In genomic region chr10:127231741-127232140, GRCm38 (mm10) we compare ENCODE assay signal across 23 mouse cellular contexts. TPM values are rescaled to one million over a fixed set of nuclear protein-coding genes. Genes with fewer than 3 reads are reported as not detected.
DNase-seq lines count a peak whose midpoint lies in the region; ATAC-seq lines count a peak whose summit lies in the region.
"Had no signal": no experiment of that assay in that cellular context is flagged by ENCODE, and none has a peak within 500 bp of the region (broad histone marks: within the 10 kb centered on the region; RNA-seq: fewer than 3 reads in every experiment).

No protein-coding gene starts in this region.

- peaks cover 5% of the 10 kb centered on the region for H3K4me1 ChIP-seq in embryonic facial prominence, embryonic 12.5 days
- H3K4me1 ChIP-seq in embryonic facial prominence, embryonic 10.5 days = peaks cover 14% of the 10 kb centered on the region
- H3K4me1 ChIP-seq: heart, embryonic 12.5 days had no signal

- no peak overlapping the region for H3K4me3 ChIP-seq in embryonic facial prominence, embryonic 12.5 days
- no peak overlapping the region for H3K4me3 ChIP-seq in embryonic facial prominence, embryonic 10.5 days
- H3K4me3 ChIP-seq: embryonic facial prominence, embryonic 13.5 days; forebrain, embryonic 12.5 days; heart, adult 2 months; heart, embryonic 12.5 days; hindbrain, embryonic 10.5 days had no signal

- peak; percentile 49; the same call in 1 of the 2 replicates for ATAC-seq in cerebellum, adult (ENCODE audit: insufficient number of reproducible peaks, low FRiP score, low TSS enrichment)
- no peak for ATAC-seq in embryonic facial prominence, embryonic 12.5 days (ENCODE audit: insufficient number of reproducible peaks, insufficient read depth, low FRiP score, low TSS enrichment)
- ATAC-seq: activated CD4-positive, CD25-positive, alpha-beta regulatory T cell, adult 4 months; CD4-positive, CD25-positive, alpha-beta regulatory T cell, adult 4 months; forebrain, embryonic 16.5 days; intestine, embryonic 16.5 days; Patski had no signal

- WGBS in embryonic facial prominence, embryonic 12.5 days = 76% methylated on average over 14 of the region's 14 CpGs
- 83% methylated on average over 14 of the region's 14 CpGs for WGBS in embryonic facial prominence, embryonic 10.5 days

- H3K27me3 ChIP-seq in embryonic facial prominence, embryonic 12.5 days = no peaks in the 10 kb centered on the region
- H3K27me3 ChIP-seq in embryonic facial prominence, embryonic 10.5 days (replicated peaks; ENCODE audit: low read depth, poor library complexity, severe bottlenecking) = peaks cover 26% of the 10 kb centered on the region; the same call in 1 of the 2 replicates

- no peak for DNase-seq in cerebellum, adult 11 months
- no peak for DNase-seq in embryonic facial prominence, embryonic 10.5 days (ENCODE audit: low spot score)
- DNase-seq in cerebellum, adult 9-11 months = peak; percentile 67
- no peak for DNase-seq in urinary bladder, postnatal 25 days (ENCODE audit: low spot score)
- DNase-seq in heart, adult 8-10 months (ENCODE audit: low spot score) = no peak
- DNase-seq: adrenal gland, postnatal 14 days; B cell, adult 2 months; embryo, embryonic 11 days; gastrocnemius, postnatal 10 days; heart, adult 2 months; kidney, adult 2 months had no signal

- peak overlapping the region; percentile 2; the same call in 1 of the 2 replicates for H3K9ac ChIP-seq in embryonic facial prominence, embryonic 12.5 days
- H3K9ac ChIP-seq: forebrain, embryonic 12.5 days; heart, embryonic 12.5 days; hindbrain, embryonic 14.5 days had no signal

- no peaks in the 10 kb centered on the region for H3K36me3 ChIP-seq in embryonic facial prominence, embryonic 12.5 days
- no peaks in the 10 kb centered on the region; the same call in 1 of the 2 replicates for H3K36me3 ChIP-seq in embryonic facial prominence, embryonic 10.5 days (replicated peaks)
- H3K36me3 ChIP-seq: embryonic facial prominence, embryonic 13.5 days; heart, embryonic 12.5 days had no signal

- H3K27ac ChIP-seq in embryonic facial prominence, embryonic 12.5 days = no peak overlapping the region
- no peak overlapping the region for H3K27ac ChIP-seq in embryonic facial prominence, embryonic 10.5 days (replicated peaks)
- H3K27ac ChIP-seq: embryonic facial prominence, embryonic 13.5 days; forebrain, embryonic 12.5 days; heart, adult 2 months; hindbrain, embryonic 10.5 days; hindbrain, embryonic 14.5 days had no signal

- H3K4me2 ChIP-seq in embryonic facial prominence, embryonic 12.5 days (replicated peaks) = no peak overlapping the region
- H3K4me2 ChIP-seq: embryonic facial prominence, embryonic 13.5 days; forebrain, embryonic 12.5 days; heart, embryonic 12.5 days; hindbrain, embryonic 14.5 days had no signal

- H3K9me3 ChIP-seq in embryonic facial prominence, embryonic 12.5 days = no peaks in the 10 kb centered on the region
- H3K9me3 ChIP-seq in embryonic facial prominence, embryonic 10.5 days = no peaks in the 10 kb centered on the region
- H3K9me3 ChIP-seq: embryonic facial prominence, embryonic 13.5 days; forebrain, embryonic 12.5 days; heart, embryonic 12.5 days; hindbrain, embryonic 10.5 days had no signal

RNA-seq across cellular contexts. Expression of gene Pip4k2c, which starts 20.4 kb away (rescaled TPM):
- 29.0 and 30.5 TPM in 2 replicates for polyA plus RNA-seq in embryonic facial prominence, embryonic 12.5 days (2016; fragmentation: Nextera tagmentation; extraction: Ambion mirVana)
- 25.3 and 25.9 TPM in 2 replicates for polyA plus RNA-seq in embryonic facial prominence, embryonic 10.5 days (2016; fragmentation: Nextera tagmentation; extraction: Ambion mirVana)
- 10 to 100 TPM; 32.4 to 38.3 (median 35.3) TPM for total RNA-seq in heart, adult 8-10 months (2022)

RNA-seq across cellular contexts. Expression of gene Kif5a, which starts 31.4 kb away (rescaled TPM):
- 13.5 and 16.8 TPM in 2 replicates for polyA plus RNA-seq in embryonic facial prominence, embryonic 12.5 days (2016; fragmentation: Nextera tagmentation; extraction: Ambion mirVana)
- polyA plus RNA-seq in embryonic facial prominence, embryonic 10.5 days (2016; fragmentation: Nextera tagmentation; extraction: Ambion mirVana) = 11.6 and 11.9 TPM in 2 replicates
- total RNA-seq in heart, adult 8-10 months (2022) = 1 to 10 TPM in 2 of 4 experiments, under 1 TPM in 2; 0.54 to 1.6 (median 1.2) TPM
- polyA plus RNA-seq: CD4-positive, CD25-positive, alpha-beta regulatory T cell, adult 4 months had no signal

RNA-seq across cellular contexts. Expression of gene Dctn2, which starts 34.4 kb away (rescaled TPM):
- 199 and 213 TPM in 2 replicates for polyA plus RNA-seq in embryonic facial prominence, embryonic 12.5 days (2016; fragmentation: Nextera tagmentation; extraction: Ambion mirVana)
- polyA plus RNA-seq in embryonic facial prominence, embryonic 10.5 days (2016; fragmentation: Nextera tagmentation; extraction: Ambion mirVana) = 187 and 197 TPM in 2 replicates
- total RNA-seq in heart, adult 8-10 months (2022) = 100 to 1,000 TPM; 143 to 151 (median 146) TPM

RNA-seq across cellular contexts. Expression of gene Dtx3, which starts 36.2 kb away (rescaled TPM):
- polyA plus RNA-seq in embryonic facial prominence, embryonic 12.5 days (2016; fragmentation: Nextera tagmentation; extraction: Ambion mirVana) = 172 and 173 TPM in 2 replicates
- 107 and 115 TPM in 2 replicates for polyA plus RNA-seq in embryonic facial prominence, embryonic 10.5 days (2016; fragmentation: Nextera tagmentation; extraction: Ambion mirVana)
- 10 to 100 TPM; 18.1 to 29.6 (median 24.2) TPM for total RNA-seq in heart, adult 8-10 months (2022)

RNA-seq across cellular contexts. Expression of gene Arhgef25, which starts 41.9 kb away (rescaled TPM):
- polyA plus RNA-seq in embryonic facial prominence, embryonic 12.5 days (2016; fragmentation: Nextera tagmentation; extraction: Ambion mirVana) = 85.0 and 96.5 TPM in 2 replicates
- polyA plus RNA-seq in embryonic facial prominence, embryonic 10.5 days (2016; fragmentation: Nextera tagmentation; extraction: Ambion mirVana) = 26.9 and 29.6 TPM in 2 replicates
- 10 to 100 TPM in 3 of 4 experiments, 1 to 10 TPM in 1; 8.1 to 13.4 (median 10.8) TPM for total RNA-seq in heart, adult 8-10 months (2022)
- polyA plus RNA-seq: activated CD4-positive, CD25-positive, alpha-beta regulatory T cell, adult 4 months had no signal
